In the genomic region with DNA sequence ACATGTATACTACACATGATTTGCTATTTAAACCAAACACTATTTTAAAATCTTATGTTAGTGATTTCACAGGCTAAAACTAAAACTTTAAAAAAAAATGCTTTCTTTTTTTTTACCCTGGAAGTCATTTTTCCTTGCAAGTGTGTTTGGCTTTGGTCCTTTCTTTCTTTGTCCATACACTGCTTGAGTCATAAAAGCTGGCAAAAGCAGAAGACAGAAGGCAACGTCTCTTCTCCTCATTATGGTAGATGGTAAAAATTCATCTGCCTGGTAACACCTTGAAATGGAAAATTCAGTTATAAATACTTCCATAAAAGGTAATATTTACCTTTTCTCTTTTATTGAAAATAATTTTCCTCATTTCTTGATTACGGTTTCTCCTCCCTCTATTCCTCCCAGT, we compare ENCODE assay signal across 19 mouse cellular contexts.
DNase-seq lines count a peak whose midpoint lies in the region; ATAC-seq lines count a peak whose summit lies in the region.
"Had no signal": no experiment of that assay in that cellular context is flagged by ENCODE, and none has a peak within 500 bp of the region (broad histone marks: within the 10 kb centered on the region; RNA-seq: fewer than 3 reads in every experiment).

No protein-coding gene starts in this region.

- peak; percentile 18 for DNase-seq in cerebellum, adult 9-10 months
- no peak for DNase-seq in cerebellum, adult 18-20 months
- DNase-seq in frontal cortex, postnatal 10 days (ENCODE audit: low spot score in 2 of 2), result no peak
- DNase-seq in brain, adult 2 months (ENCODE audit: low read depth, low spot score), result peak; percentile 51
- DNase-seq in left cerebral cortex, adult 11 months (ENCODE audit: low spot score), result no peak
- DNase-seq: adrenal gland, adult 2 months; adrenal gland, adult 8-10 months; adrenal gland, postnatal 10 days; adrenal gland, postnatal 14 days; adrenal gland, postnatal 25 days; adrenal gland, postnatal 36 days; B cell, adult 2 months; cerebellum, adult 11 months; cerebellum, adult 11-12 months; cerebellum, adult 8-10 months had no signal

- ATAC-seq in frontal cortex, adult (ENCODE audit: low TSS enrichment), result peak; percentile 66
- ATAC-seq: activated CD4-positive, CD25-positive, alpha-beta regulatory T cell, adult 4 months; CD4-positive, CD25-positive, alpha-beta regulatory T cell, adult 4 months; Patski had no signal

Comparison
In these comparisons a context has a peak if more than half of its experiments do, and no peak if none do; other contexts are left out.
1. DNase-seq: peak in cerebellum, adult 9-10 months (single experiment) and brain, adult 2 months (single experiment); none in cerebellum, adult 18-20 months (0 of 2), frontal cortex, postnatal 10 days (0 of 2) and left cerebral cortex, adult 11 months (single experiment).